Mouse (Mus musculus): Measurements from ENCODE around the gene 1700029P11Rik. TPM values are rescaled to one million over a fixed set of nuclear protein-coding genes. Genes with fewer than 3 reads are reported as not detected.

Gene 1700029P11Rik
- polyA plus RNA-seq, 1 experiment from 2014 or later, result not detected

DNA sequence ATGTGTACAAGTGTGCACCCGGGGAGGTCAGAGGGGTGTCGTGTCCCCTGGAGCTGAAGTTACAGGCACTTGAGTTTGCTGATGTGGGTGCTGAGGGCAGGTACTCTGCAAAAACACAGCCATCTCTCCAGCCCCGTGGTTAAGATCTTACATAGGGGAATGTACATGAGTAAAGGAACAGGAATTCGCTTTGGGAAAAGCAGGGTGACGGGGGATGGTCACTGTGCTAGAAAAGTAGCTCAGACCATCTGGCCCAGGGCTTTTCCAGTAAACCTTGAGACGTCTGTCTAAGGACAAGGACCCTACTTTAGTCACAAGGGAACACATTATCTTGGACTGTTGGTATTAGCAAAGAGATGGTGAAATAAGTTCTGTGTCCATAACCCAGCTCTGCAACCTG, 31.6 kb downstream of the 1700029P11Rik start:
- no peak overlapping the region for H3K9ac ChIP-seq (replicated peaks; ENCODE audit: low read depth)
- H3K36me3 ChIP-seq (ENCODE audit: insufficient read depth, low read length), result no peaks in the 10 kb centered on the region
- no peak overlapping the region for H3K4me3 ChIP-seq (ENCODE audit: low read depth, low read length)
- no peak overlapping the region for H3K27ac ChIP-seq (ENCODE audit: low read length)
- no peaks in the 10 kb centered on the region for H3K27me3 ChIP-seq (replicated peaks; ENCODE audit: insufficient read depth, low read length)
- 69% methylated on average over 6 of the region's 6 CpGs for WGBS
- H3K4me2 ChIP-seq (replicated peaks; ENCODE audit: low read depth, low read length), result no peak overlapping the region
- no peak for ATAC-seq
- peak; percentile 49 for DNase-seq (ENCODE audit: low spot score)
- H3K4me1 ChIP-seq (ENCODE audit: insufficient read depth, low read depth, low read length), result peaks cover 6% of the 10 kb centered on the region; the same call in 1 of the 2 replicates
- H3K9me3 ChIP-seq (ENCODE audit: low read length), result no peaks in the 10 kb centered on the region
- TF ChIP-seq EP300 (IDR thresholded peaks at IDR 0.05), result peak; percentile 65
- TF ChIP-seq CTCF (IDR thresholded peaks at IDR 0.05), result no peak

DNA sequence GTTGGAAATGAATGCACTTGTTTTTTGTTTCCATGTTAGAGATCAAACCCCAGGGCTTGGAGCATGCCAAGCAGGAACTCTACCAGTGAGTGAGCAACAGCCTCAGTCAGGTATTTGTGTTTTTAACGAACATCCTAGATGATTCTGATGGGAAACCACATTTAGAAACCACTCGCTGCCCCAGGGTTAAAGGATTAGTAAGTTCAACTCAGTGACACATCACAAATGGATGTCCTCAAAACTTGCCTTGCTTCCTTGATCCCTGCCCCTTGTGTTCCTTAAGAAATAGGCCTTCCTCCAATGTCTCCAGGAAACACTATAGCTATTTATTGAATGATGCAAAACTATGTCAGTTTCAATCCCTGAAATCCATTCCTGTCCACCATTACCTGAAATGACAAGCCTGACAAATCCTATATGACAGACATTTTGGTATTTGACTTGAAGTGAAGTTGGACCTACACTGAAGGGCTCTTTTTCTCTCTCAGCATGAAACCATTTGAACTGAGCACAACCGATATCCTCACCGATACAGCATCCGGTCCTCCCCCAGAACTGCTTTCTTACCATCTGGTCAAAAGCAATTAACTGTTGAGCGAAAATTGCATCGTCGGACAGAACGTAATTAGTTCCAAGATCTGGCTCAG, 34.5 kb downstream of the 1700029P11Rik start:
- H3K4me2 ChIP-seq (replicated peaks; ENCODE audit: low read depth, low read length), result peak overlapping the region; percentile 96
- H3K27me3 ChIP-seq (replicated peaks; ENCODE audit: insufficient read depth, low read length), result no peaks in the 10 kb centered on the region
- H3K36me3 ChIP-seq (ENCODE audit: insufficient read depth, low read length), result no peaks in the 10 kb centered on the region
- peak overlapping the region; percentile 88 for H3K27ac ChIP-seq (ENCODE audit: low read length)
- no peak for TF ChIP-seq CTCF (IDR thresholded peaks at IDR 0.05)
- no peak for TF ChIP-seq EP300 (IDR thresholded peaks at IDR 0.05)
- peaks cover 6% of the 10 kb centered on the region; the same call in 1 of the 2 replicates for H3K4me1 ChIP-seq (ENCODE audit: insufficient read depth, low read depth, low read length)
- peak; percentile 7 for DNase-seq (ENCODE audit: low spot score)
- peak overlapping the region; percentile 76 for H3K9ac ChIP-seq (replicated peaks; ENCODE audit: low read depth)
- H3K9me3 ChIP-seq (ENCODE audit: low read length), result no peaks in the 10 kb centered on the region
- ATAC-seq, result no peak
- WGBS, result 15% methylated on average over 9 of the region's 9 CpGs
- peak overlapping the region; percentile 84 for H3K4me3 ChIP-seq (ENCODE audit: low read depth, low read length)

DNA sequence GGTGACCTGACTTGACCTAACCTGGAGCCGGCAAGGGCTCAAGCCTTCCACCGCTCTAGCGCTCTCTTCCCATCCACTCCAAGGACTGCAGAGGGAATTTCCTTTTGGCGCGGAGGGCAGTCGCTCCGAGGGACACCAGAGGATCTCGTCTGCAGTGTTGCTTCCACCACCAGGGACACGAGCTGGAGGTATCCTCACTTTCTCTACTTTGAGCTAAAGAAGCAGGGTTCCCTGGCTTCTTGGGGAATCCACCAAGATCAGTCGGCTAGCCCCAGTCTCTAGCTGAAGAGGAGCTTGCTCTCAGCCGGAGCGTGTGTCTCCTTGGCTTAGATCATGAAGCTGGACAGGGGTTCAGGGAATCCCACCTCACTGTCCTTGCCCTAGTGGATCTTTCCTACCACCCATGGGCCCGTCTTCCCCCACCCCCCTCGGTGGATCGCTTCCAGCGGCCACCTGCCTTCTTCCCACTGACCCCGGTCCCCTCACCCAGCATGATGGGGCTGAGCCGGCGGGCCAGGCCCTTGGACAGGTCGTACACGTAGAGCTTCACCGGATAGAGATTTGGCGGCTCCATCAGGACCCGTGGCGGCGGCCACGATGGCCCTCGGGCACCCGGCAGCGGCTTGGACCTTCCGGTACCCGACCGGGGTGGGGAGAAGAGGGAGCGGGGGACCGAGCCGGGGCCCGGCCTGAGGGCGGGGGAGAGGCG, 35.2 kb downstream of the 1700029P11Rik start:
- under 1% methylated on average over 35 of the region's 39 CpGs for WGBS
- no peak; the same call in 1 of the 2 replicates for ATAC-seq
- Histone ChIP-seq H3K9ac (replicated peaks; ENCODE audit: low read depth) (peak overlapping the region; percentile 76), H3K36me3 (ENCODE audit: insufficient read depth, low read length) (no peaks in the 10 kb centered on the region), H3K27ac (ENCODE audit: low read length) (peak overlapping the region; percentile 88), H3K9me3 (ENCODE audit: low read length) (no peaks in the 10 kb centered on the region), H3K4me2 (replicated peaks; ENCODE audit: low read depth, low read length) (peak overlapping the region; percentile 96), H3K4me1 (ENCODE audit: insufficient read depth, low read depth, low read length) (peaks cover 6% of the 10 kb centered on the region; the same call in 1 of the 2 replicates), H3K27me3 (replicated peaks; ENCODE audit: insufficient read depth, low read length) (no peaks in the 10 kb centered on the region), H3K4me3 (ENCODE audit: low read depth, low read length) (peak overlapping the region; percentile 84)
- TF ChIP-seq CTCF (IDR thresholded peaks at IDR 0.05), result peak; percentile 37
- TF ChIP-seq EP300 (IDR thresholded peaks at IDR 0.05), result no peak
- DNase-seq (ENCODE audit: low spot score), result peak; percentile 50

DNA sequence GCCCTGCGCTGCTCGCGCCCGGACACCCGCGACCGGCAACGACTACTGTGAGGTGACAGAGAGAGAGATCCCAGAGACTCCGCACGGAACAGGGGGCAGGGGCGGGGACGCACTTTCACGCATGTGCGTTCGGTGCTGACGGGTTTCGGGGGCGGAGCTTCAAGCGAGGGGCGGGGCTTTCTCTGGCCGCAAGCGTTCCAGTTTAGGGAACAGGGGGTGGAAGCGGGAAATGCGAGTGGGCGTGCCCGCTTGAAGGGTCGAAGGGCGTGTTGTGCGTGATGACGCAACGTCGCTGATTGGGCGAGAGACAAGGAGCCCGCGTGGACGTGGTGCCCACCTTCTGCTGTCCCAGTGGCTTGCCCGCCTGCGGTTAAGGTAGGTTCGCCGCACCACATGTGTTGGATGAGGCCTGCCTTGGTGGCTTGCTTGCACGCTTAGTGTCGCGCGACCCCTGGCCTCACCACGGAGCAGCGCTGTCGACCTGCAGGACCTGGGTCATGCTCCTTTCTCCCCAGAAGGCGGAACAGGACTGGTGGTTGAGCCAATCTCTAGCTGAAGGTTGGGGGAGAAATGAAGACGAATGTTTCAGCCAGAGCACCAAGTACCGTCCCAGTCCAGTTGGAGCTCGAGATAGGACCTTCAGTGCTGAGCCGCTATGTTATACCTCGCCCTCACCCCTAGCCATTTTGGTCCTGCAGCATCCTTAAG, 35.9 kb downstream of the 1700029P11Rik start:
- under 1% methylated on average over 53 of the region's 53 CpGs for WGBS

DNA sequence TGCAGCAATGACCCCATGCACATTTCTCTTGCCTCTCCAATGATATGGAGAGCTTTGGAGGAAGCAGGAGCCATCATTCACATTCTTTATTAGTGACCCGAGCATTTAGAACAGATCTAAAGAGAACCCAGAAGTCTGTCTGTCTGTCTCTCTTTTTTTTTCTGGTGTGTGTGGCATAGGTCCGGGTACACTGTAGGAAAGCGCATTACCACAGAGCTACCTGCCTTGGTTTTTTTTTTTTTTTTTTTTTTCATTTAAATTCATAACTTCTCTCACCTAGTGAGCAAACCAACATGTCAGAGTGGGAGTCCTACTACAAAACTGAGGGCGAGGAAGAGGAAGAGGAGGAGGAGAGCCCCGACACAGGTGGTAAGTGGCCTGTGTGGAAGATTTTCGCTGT, 36.5 kb downstream of the 1700029P11Rik start:
- ATAC-seq (no peak), DNase-seq (ENCODE audit: low spot score) (peak; percentile 7)
- H3K4me1 ChIP-seq (ENCODE audit: insufficient read depth, low read depth, low read length), result peaks cover 6% of the 10 kb centered on the region; the same call in 1 of the 2 replicates
- no peak overlapping the region for H3K9ac ChIP-seq (replicated peaks; ENCODE audit: low read depth)
- H3K9me3 ChIP-seq (ENCODE audit: low read length), result no peaks in the 10 kb centered on the region
- H3K4me3 ChIP-seq (ENCODE audit: low read depth, low read length), result peak overlapping the region; percentile 84
- H3K4me2 ChIP-seq (replicated peaks; ENCODE audit: low read depth, low read length), result peak overlapping the region; percentile 96
- H3K27ac ChIP-seq (ENCODE audit: low read length), result 0 out of 2 replicates have a peak overlapping the region, but pooled peaks have one; percentile 79
- no peaks in the 10 kb centered on the region for H3K36me3 ChIP-seq (ENCODE audit: insufficient read depth, low read length)
- WGBS, result 14% methylated on average over 6 of the region's 6 CpGs
- TF ChIP-seq EP300 (IDR thresholded peaks at IDR 0.05), result no peak
- no peak for TF ChIP-seq CTCF (IDR thresholded peaks at IDR 0.05)
- no peaks in the 10 kb centered on the region for H3K27me3 ChIP-seq (replicated peaks; ENCODE audit: insufficient read depth, low read length)

More for the DNA sequence above, 35.9 kb downstream of the 1700029P11Rik start:
- DNase-seq (ENCODE audit: low spot score), result peak; percentile 98
- Histone ChIP-seq H3K27ac (ENCODE audit: low read length) (peak overlapping the region; percentile 88), H3K4me2 (replicated peaks; ENCODE audit: low read depth, low read length) (peak overlapping the region; percentile 96), H3K4me1 (ENCODE audit: insufficient read depth, low read depth, low read length) (peaks cover 6% of the 10 kb centered on the region; the same call in 1 of the 2 replicates), H3K36me3 (ENCODE audit: insufficient read depth, low read length) (no peaks in the 10 kb centered on the region), H3K27me3 (replicated peaks; ENCODE audit: insufficient read depth, low read length) (no peaks in the 10 kb centered on the region), H3K9me3 (ENCODE audit: low read length) (no peaks in the 10 kb centered on the region), H3K9ac (replicated peaks; ENCODE audit: low read depth) (peak overlapping the region; percentile 76), H3K4me3 (ENCODE audit: low read depth, low read length) (peak overlapping the region; percentile 84)
- TF ChIP-seq CTCF (IDR thresholded peaks at IDR 0.05) (peak; percentile 57), EP300 (IDR thresholded peaks at IDR 0.05) (no peak)
- peak; percentile 97 for ATAC-seq

DNA sequence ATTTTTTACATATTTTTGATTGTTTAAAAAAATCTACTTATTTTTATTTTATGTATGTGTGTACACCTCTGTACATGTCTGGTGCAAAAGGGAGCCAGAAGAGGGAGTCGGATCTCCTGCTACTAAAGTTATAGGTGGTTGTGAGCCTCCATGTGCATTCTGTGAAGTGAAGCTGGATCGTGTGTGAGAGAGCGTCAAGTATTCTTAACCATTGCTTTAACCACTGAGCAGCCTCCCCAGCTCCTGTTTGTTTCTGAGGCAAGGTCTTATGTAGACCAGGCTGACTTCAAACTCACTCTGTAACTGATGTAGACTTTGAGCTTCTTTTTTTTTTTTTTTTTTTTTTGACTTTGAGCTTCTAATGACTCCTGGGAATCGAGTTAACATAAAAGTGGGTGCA, 37.1 kb downstream of the 1700029P11Rik start:
- no peak overlapping the region for H3K9ac ChIP-seq (replicated peaks; ENCODE audit: low read depth)
- no peaks in the 10 kb centered on the region for H3K9me3 ChIP-seq (ENCODE audit: low read length)
- WGBS, result 66% methylated on average over 4 of the region's 4 CpGs
- no peaks in the 10 kb centered on the region for H3K27me3 ChIP-seq (replicated peaks; ENCODE audit: insufficient read depth, low read length)
- no peak overlapping the region for H3K4me3 ChIP-seq (ENCODE audit: low read depth, low read length)
- no peak for ATAC-seq
- H3K4me2 ChIP-seq (replicated peaks; ENCODE audit: low read depth, low read length), result no peak overlapping the region
- TF ChIP-seq CTCF (IDR thresholded peaks at IDR 0.05), result no peak
- TF ChIP-seq EP300 (IDR thresholded peaks at IDR 0.05), result no peak
- H3K27ac ChIP-seq (ENCODE audit: low read length), result no peak overlapping the region
- H3K36me3 ChIP-seq (ENCODE audit: insufficient read depth, low read length), result no peaks in the 10 kb centered on the region
- H3K4me1 ChIP-seq (ENCODE audit: insufficient read depth, low read depth, low read length), result peaks cover 6% of the 10 kb centered on the region; the same call in 1 of the 2 replicates
- no peak for DNase-seq (ENCODE audit: low spot score)

Data from lung, postnatal 0 days (tissue).